Comparison of ENCODE assay signal across 21 mouse cellular contexts in genomic region chr9:99750272-99750671, GRCm38 (mm10). TPM values are rescaled to one million over a fixed set of nuclear protein-coding genes. Genes with fewer than 3 reads are reported as not detected.
DNase-seq lines count a peak whose midpoint lies in the region; ATAC-seq and TF ChIP-seq lines count a peak whose summit lies in the region.
"Had no signal": no experiment of that assay in that cellular context is flagged by ENCODE, and none has a peak within 500 bp of the region (broad histone marks: within the 10 kb centered on the region; RNA-seq: fewer than 3 reads in every experiment).

No protein-coding gene starts in this region.

- ATAC-seq in heart, embryonic 12.5 days (ENCODE audit: insufficient number of reproducible peaks, low FRiP score), result no peak
- no peak for ATAC-seq in midbrain, embryonic 11.5 days (ENCODE audit: low FRiP score)
- no peak for ATAC-seq in midbrain, embryonic 16.5 days
- ATAC-seq in stomach, postnatal 0 days (ENCODE audit: low FRiP score, low TSS enrichment), result no peak
- ATAC-seq: midbrain, embryonic 15.5 days; Patski had no signal

- TF ChIP-seq POLR2A in heart, adult 2 months (IDR thresholded peaks at IDR 0.05; ENCODE audit: insufficient read depth, low read depth, low read length), result no peak

- H3K4me3 ChIP-seq in heart, adult 2 months, result no peak overlapping the region
- H3K4me3 ChIP-seq in heart, embryonic 12.5 days, result no peak overlapping the region
- no peak overlapping the region for H3K4me3 ChIP-seq in layer of hippocampus, adult 2 months
- no peak overlapping the region for H3K4me3 ChIP-seq in midbrain, embryonic 11.5 days (ENCODE audit: low read depth, low read length)
- no peak overlapping the region for H3K4me3 ChIP-seq in midbrain, embryonic 16.5 days (ENCODE audit: low read depth, low read length)
- H3K4me3 ChIP-seq in stomach, postnatal 0 days (ENCODE audit: low read depth, low read length), result no peak overlapping the region
- H3K4me3 ChIP-seq: embryonic facial prominence, embryonic 12.5 days; hindbrain, embryonic 12.5 days; kidney, embryonic 15.5 days; midbrain, embryonic 15.5 days; neural tube, embryonic 13.5 days had no signal

- whole genome bisulfite sequencing in heart, adult 2 months, result 77% methylated on average over 4 of the region's 4 CpGs
- 67% methylated on average over 4 of the region's 4 CpGs for WGBS in heart, embryonic 12.5 days
- WGBS in midbrain, embryonic 11.5 days, result 84% methylated on average over 4 of the region's 4 CpGs
- 90% methylated on average over 4 of the region's 4 CpGs for WGBS in midbrain, embryonic 16.5 days
- WGBS in stomach, postnatal 0 days, result 73% methylated on average over 4 of the region's 4 CpGs

- TF ChIP-seq CTCF in heart, adult 2 months (IDR thresholded peaks at IDR 0.05), result 0 out of 2 replicates have a peak, but pooled peaks have one; percentile 15
- TF ChIP-seq CTCF in layer of hippocampus, adult 2 months (conservative IDR thresholded peaks at IDR 0.05), result peak; percentile 62
- TF ChIP-seq CTCF in stomach, postnatal 0 days (IDR thresholded peaks at IDR 0.05; ENCODE audit: low read depth), result peak; percentile 69

- no peak for TF ChIP-seq EP300 in heart, adult 2 months (IDR thresholded peaks at IDR 0.05; ENCODE audit: insufficient read depth, low read depth, low read length)
- TF ChIP-seq EP300 in stomach, postnatal 0 days (optimal IDR thresholded peaks at IDR 0.05), result no peak

- no peak overlapping the region for H3K9ac ChIP-seq in heart, adult 2 months (ENCODE audit: low read depth, low read length)
- no peak overlapping the region for H3K9ac ChIP-seq in heart, embryonic 12.5 days
- no peak overlapping the region for H3K9ac ChIP-seq in midbrain, embryonic 11.5 days (ENCODE audit: low read length)
- no peak overlapping the region for H3K9ac ChIP-seq in midbrain, embryonic 16.5 days (ENCODE audit: low read depth, low read length)
- no peak overlapping the region for H3K9ac ChIP-seq in stomach, postnatal 0 days (ENCODE audit: low read length)
- H3K9ac ChIP-seq: embryonic facial prominence, embryonic 12.5 days; hindbrain, embryonic 12.5 days; kidney, embryonic 15.5 days; midbrain, embryonic 15.5 days; neural tube, embryonic 13.5 days had no signal

- no peak overlapping the region for H3K27ac ChIP-seq in heart, adult 2 months
- H3K27ac ChIP-seq in heart, embryonic 12.5 days (ENCODE audit: poor library complexity, severe bottlenecking), result no peak overlapping the region
- no peak overlapping the region for H3K27ac ChIP-seq in layer of hippocampus, adult 2 months
- H3K27ac ChIP-seq in midbrain, embryonic 11.5 days (ENCODE audit: low read depth, low read length), result no peak overlapping the region
- no peak overlapping the region for H3K27ac ChIP-seq in midbrain, embryonic 16.5 days (ENCODE audit: low read length)
- no peak overlapping the region for H3K27ac ChIP-seq in stomach, postnatal 0 days (replicated peaks)
- H3K27ac ChIP-seq: embryonic facial prominence, embryonic 12.5 days; hindbrain, embryonic 12.5 days; kidney, embryonic 15.5 days; midbrain, embryonic 15.5 days; neural tube, embryonic 13.5 days had no signal

- H3K4me1 ChIP-seq in heart, adult 2 months (ENCODE audit: control insufficient read depth, insufficient read depth, low read length), result no peaks in the 10 kb centered on the region
- no peaks in the 10 kb centered on the region for H3K4me1 ChIP-seq in heart, embryonic 12.5 days (replicated peaks)
- no peaks in the 10 kb centered on the region for H3K4me1 ChIP-seq in midbrain, embryonic 11.5 days (ENCODE audit: control insufficient read depth, insufficient read depth, low read length)
- H3K4me1 ChIP-seq in midbrain, embryonic 16.5 days (ENCODE audit: control insufficient read depth, insufficient read depth, low read length), result no peaks in the 10 kb centered on the region
- no peaks in the 10 kb centered on the region for H3K4me1 ChIP-seq in stomach, postnatal 0 days (replicated peaks; ENCODE audit: control insufficient read depth, insufficient read depth)
- H3K4me1 ChIP-seq: hindbrain, embryonic 12.5 days; kidney, embryonic 15.5 days; midbrain, embryonic 15.5 days had no signal

- DNase-seq in heart, adult 2 months, result no peak
- DNase-seq in layer of hippocampus, adult 2 months (ENCODE audit: low spot score in 2 of 2), result no peak
- DNase-seq in layer of hippocampus, adult 18-20 months (ENCODE audit: low spot score in 2 of 2), result no peak
- DNase-seq in midbrain, embryonic 11.5 days (ENCODE audit: low spot score, missing footprints), result peak; percentile 28
- DNase-seq in stomach, postnatal 0 days (ENCODE audit: low spot score), result peak; percentile 27
- DNase-seq in adrenal gland, adult (ENCODE audit: inconsistent age in 2 of 2, low spot score in 1 of 2), result no peak
- DNase-seq: cerebellum, adult 11 months; gastrocnemius, postnatal 36 days had no signal

- H3K79me2 ChIP-seq in heart, adult 2 months (replicated peaks; ENCODE audit: control insufficient read depth, insufficient read depth, low read length), result no peaks in the 10 kb centered on the region

- no peaks in the 10 kb centered on the region for H3K36me3 ChIP-seq in heart, adult 2 months (ENCODE audit: control insufficient read depth, insufficient read depth, low read length)
- no peaks in the 10 kb centered on the region for H3K36me3 ChIP-seq in heart, embryonic 12.5 days
- no peaks in the 10 kb centered on the region for H3K36me3 ChIP-seq in midbrain, embryonic 11.5 days (ENCODE audit: control insufficient read depth, insufficient read depth, low read length)
- H3K36me3 ChIP-seq in midbrain, embryonic 16.5 days (ENCODE audit: control insufficient read depth, insufficient read depth, low read length), result no peaks in the 10 kb centered on the region
- no peaks in the 10 kb centered on the region for H3K36me3 ChIP-seq in stomach, postnatal 0 days (ENCODE audit: control insufficient read depth, insufficient read depth, low read length)
- H3K36me3 ChIP-seq: embryonic facial prominence, embryonic 12.5 days; hindbrain, embryonic 12.5 days; kidney, embryonic 15.5 days; midbrain, embryonic 15.5 days; neural tube, embryonic 13.5 days had no signal

- intact Hi-C loops in heart, adult 2 months (cut with DNase I), result no loop called here

- H3K9me3 ChIP-seq in heart, embryonic 12.5 days (replicated peaks), result peaks cover 2% of the 10 kb centered on the region; the same call in 1 of the 2 replicates
- no peaks in the 10 kb centered on the region for H3K9me3 ChIP-seq in midbrain, embryonic 11.5 days (ENCODE audit: control insufficient read depth, low read length)
- no peaks in the 10 kb centered on the region for H3K9me3 ChIP-seq in midbrain, embryonic 16.5 days (replicated peaks; ENCODE audit: control insufficient read depth, low read length, poor library complexity, severe bottlenecking)
- H3K9me3 ChIP-seq in stomach, postnatal 0 days (ENCODE audit: control insufficient read depth, low read length), result no peaks in the 10 kb centered on the region
- H3K9me3 ChIP-seq: embryonic facial prominence, embryonic 12.5 days; hindbrain, embryonic 12.5 days; kidney, embryonic 15.5 days; midbrain, embryonic 15.5 days; neural tube, embryonic 13.5 days had no signal

- no peaks in the 10 kb centered on the region for H3K27me3 ChIP-seq in heart, adult 2 months (ENCODE audit: control insufficient read depth, insufficient read depth, low read length)
- no peaks in the 10 kb centered on the region for H3K27me3 ChIP-seq in heart, embryonic 12.5 days (replicated peaks)
- no peaks in the 10 kb centered on the region for H3K27me3 ChIP-seq in midbrain, embryonic 11.5 days (ENCODE audit: control insufficient read depth, insufficient read depth, low read length)
- H3K27me3 ChIP-seq in midbrain, embryonic 16.5 days (ENCODE audit: control insufficient read depth, insufficient read depth, low read depth, low read length), result no peaks in the 10 kb centered on the region
- no peaks in the 10 kb centered on the region for H3K27me3 ChIP-seq in stomach, postnatal 0 days (ENCODE audit: control insufficient read depth, insufficient read depth, low read length)
- H3K27me3 ChIP-seq: embryonic facial prominence, embryonic 12.5 days; kidney, embryonic 15.5 days; midbrain, embryonic 15.5 days; neural tube, embryonic 13.5 days had no signal

- H3K4me2 ChIP-seq in heart, embryonic 12.5 days, result no peak overlapping the region
- no peak overlapping the region for H3K4me2 ChIP-seq in midbrain, embryonic 11.5 days
- H3K4me2 ChIP-seq in midbrain, embryonic 16.5 days (ENCODE audit: low read length), result no peak overlapping the region
- H3K4me2 ChIP-seq in stomach, postnatal 0 days (replicated peaks; ENCODE audit: low read depth), result no peak overlapping the region
- H3K4me2 ChIP-seq: embryonic facial prominence, embryonic 12.5 days; hindbrain, embryonic 12.5 days; kidney, embryonic 15.5 days; midbrain, embryonic 15.5 days; neural tube, embryonic 13.5 days had no signal

RNA-seq across cellular contexts. Expression of gene Cldn18, which starts 33.2 kb away (rescaled TPM):
- not detected for total RNA-seq in heart, adult 2 months (2021)
- 1.2 TPM in 1 of 2 replicates, not detected in the other for polyA plus RNA-seq in heart, adult 2 months (2012; rRNA removed)
- polyA plus RNA-seq in heart, embryonic 12.5 days (2016; fragmentation: Nextera tagmentation; extraction: Ambion mirVana), result 0.17 TPM in 1 of 2 replicates, not detected in the other
- not detected for total RNA-seq in layer of hippocampus, adult 2 months (2021)
- not detected for total RNA-seq in layer of hippocampus, adult 18-20 months (2021)
- polyA plus RNA-seq in midbrain, embryonic 11.5 days (2014; fragmentation: Nextera tagmentation; extraction: Ambion mirVana), result not detected in 2 replicates
- polyA plus RNA-seq in midbrain, embryonic 16.5 days (2015; fragmentation: Nextera tagmentation; extraction: Ambion mirVana), result not detected in 2 replicates
- 591 and 619 TPM in 2 replicates for polyA plus RNA-seq in stomach, postnatal 0 days (2015; fragmentation: Nextera tagmentation; extraction: Ambion mirVana)
- total RNA-seq: CH12.LX; gastrocnemius, postnatal 36 days; layer of hippocampus, adult 8-10 months; left cerebral cortex, postnatal 10 days; liver, adult 2 months had no signal
- polyA plus RNA-seq: embryonic facial prominence, embryonic 12.5 days; heart, embryonic 14.5 days; hindbrain, embryonic 12.5 days; kidney, embryonic 15.5 days; liver, adult 2 months; midbrain, embryonic 15.5 days; Patski had no signal

Comparison
In these comparisons a context has a peak if more than half of its experiments do, and no peak if none do; other contexts are left out.
1. DNase-seq: peak in midbrain, embryonic 11.5 days (single experiment) and stomach, postnatal 0 days (single experiment); none in heart, adult 2 months (0 of 2), layer of hippocampus, adult 2 months (0 of 2), layer of hippocampus, adult 18-20 months (0 of 2) and adrenal gland, adult (0 of 2).
2. CTCF ChIP-seq: peak in every context shown above with its lines; median percentile 69 in stomach, postnatal 0 days; 62 in layer of hippocampus, adult 2 months; 15 in heart, adult 2 months.
3. RNA of gene Cldn18, which starts 33.2 kb away (polyA plus RNA-seq): 591 to 619 TPM in stomach, postnatal 0 days; 1.2 TPM in heart, adult 2 months, not detected in midbrain, embryonic 16.5 days, 0.17 TPM in heart, embryonic 12.5 days and not detected in midbrain, embryonic 11.5 days; every median in the first group is over 100 times any median in the second.